Mouse (Mus musculus): ENCODE data around the gene Edil3. TPM values are rescaled to one million over a fixed set of nuclear protein-coding genes. Genes with fewer than 3 reads are reported as not detected.

Gene Edil3
- polyA plus RNA-seq, 1 experiment from 2014 or later: 2.7 TPM

DNA sequence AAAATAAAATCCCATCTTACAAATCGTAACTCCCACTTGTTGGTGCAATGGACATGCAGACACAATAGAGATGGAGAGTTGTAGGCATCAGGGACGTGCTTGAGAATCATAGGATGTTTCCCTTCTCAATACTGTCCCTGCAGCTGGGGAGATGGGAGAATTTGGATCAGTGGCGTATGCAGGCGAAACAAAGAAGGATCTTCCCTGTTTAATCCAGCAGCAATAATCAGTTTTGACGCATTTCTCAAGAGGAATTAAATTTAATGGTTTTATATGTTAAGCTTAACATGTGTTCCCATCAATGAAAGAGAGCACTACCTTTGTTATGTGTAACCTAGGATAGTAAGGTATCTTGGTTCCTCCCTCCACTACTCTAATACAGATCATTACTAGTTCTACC, 302.1 kb downstream of the Edil3 start:
- Histone ChIP-seq H3K4me3 (ENCODE audit: low read depth, low read length) (no peak overlapping the region), H3K4me1 (replicated peaks; ENCODE audit: control insufficient read depth, insufficient read depth, low read length) (no peaks in the 10 kb centered on the region), H3K9me3 (ENCODE audit: control insufficient read depth, low read length) (no peaks in the 10 kb centered on the region), H3K9ac (ENCODE audit: low read depth, low read length) (no peak overlapping the region), H3K27me3 (replicated peaks; ENCODE audit: control insufficient read depth, insufficient read depth, low read length) (no peaks in the 10 kb centered on the region), H3K4me2 (no peak overlapping the region), H3K36me3 (ENCODE audit: control insufficient read depth, insufficient read depth, low read length) (no peaks in the 10 kb centered on the region), H3K27ac (ENCODE audit: low read depth, low read length) (no peak overlapping the region)
- no peak for ATAC-seq (replicated peaks; ENCODE audit: low FRiP score)
- DNase-seq (ENCODE audit: low spot score): no peak
- 85% methylated on average over 5 of the region's 5 CpGs for WGBS

DNA sequence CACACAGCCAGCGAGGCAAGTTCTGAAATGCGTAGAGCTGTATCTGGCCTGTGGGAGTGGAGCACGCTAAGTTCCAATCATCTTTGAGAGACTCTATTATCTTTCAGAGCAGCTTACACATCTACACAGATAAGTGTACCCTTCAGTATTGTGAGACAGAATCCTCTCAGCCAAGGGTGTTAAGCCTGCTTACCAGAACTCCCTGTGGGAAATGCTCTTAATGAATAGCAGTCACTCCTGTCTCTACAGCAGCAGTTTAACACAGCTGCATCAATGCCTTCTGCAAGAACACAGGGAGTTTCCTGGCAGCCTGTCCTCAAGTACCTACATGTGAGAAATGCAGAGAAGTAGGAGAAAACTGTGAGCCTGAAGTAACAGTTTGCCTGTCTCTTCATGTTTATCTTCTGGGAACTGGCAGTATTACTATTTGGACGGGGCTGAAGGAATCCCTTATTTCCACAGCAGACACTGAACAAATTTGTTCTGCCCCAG, 324.8 kb downstream of the Edil3 start:
- H3K9me3 ChIP-seq (ENCODE audit: control insufficient read depth, low read length): no peaks in the 10 kb centered on the region
- WGBS: 45% methylated on average over 4 of the region's 4 CpGs
- no peaks in the 10 kb centered on the region for H3K4me1 ChIP-seq (replicated peaks; ENCODE audit: control insufficient read depth, insufficient read depth, low read length)
- DNase-seq (ENCODE audit: low spot score) (no peak), ATAC-seq (replicated peaks; ENCODE audit: low FRiP score) (no peak)
- H3K27me3 ChIP-seq (replicated peaks; ENCODE audit: control insufficient read depth, insufficient read depth, low read length): no peaks in the 10 kb centered on the region
- H3K4me3 ChIP-seq (ENCODE audit: low read depth, low read length): no peak overlapping the region
- H3K36me3 ChIP-seq (ENCODE audit: control insufficient read depth, insufficient read depth, low read length): no peaks in the 10 kb centered on the region
- H3K27ac ChIP-seq (ENCODE audit: low read depth, low read length): no peak overlapping the region
- no peak overlapping the region for H3K9ac ChIP-seq (ENCODE audit: low read depth, low read length)
- H3K4me2 ChIP-seq: no peak overlapping the region

DNA sequence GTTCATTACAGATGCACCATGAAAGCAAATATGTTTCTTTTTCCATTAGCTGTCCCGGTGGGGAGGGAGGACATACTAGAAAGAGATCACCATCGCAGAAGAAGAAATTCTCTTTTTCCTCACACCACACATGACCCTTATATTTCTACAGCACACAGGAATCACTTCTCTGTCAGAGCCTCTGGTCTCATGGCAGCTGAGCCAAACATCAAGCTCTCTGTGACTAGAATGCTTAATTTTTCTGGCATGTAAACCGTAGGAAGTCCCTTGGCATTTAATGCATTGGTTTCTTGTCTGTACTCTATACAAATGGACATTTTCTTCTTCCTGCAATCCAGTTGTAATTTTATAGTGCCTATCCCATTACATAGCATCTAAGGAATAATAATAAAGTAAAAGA, 330.6 kb downstream of the Edil3 start:
- Histone ChIP-seq H3K4me1 (replicated peaks; ENCODE audit: control insufficient read depth, insufficient read depth, low read length) (no peaks in the 10 kb centered on the region), H3K4me2 (no peak overlapping the region), H3K9me3 (ENCODE audit: control insufficient read depth, low read length) (no peaks in the 10 kb centered on the region), H3K4me3 (ENCODE audit: low read depth, low read length) (no peak overlapping the region), H3K9ac (ENCODE audit: low read depth, low read length) (no peak overlapping the region), H3K27ac (ENCODE audit: low read depth, low read length) (no peak overlapping the region), H3K36me3 (ENCODE audit: control insufficient read depth, insufficient read depth, low read length) (no peaks in the 10 kb centered on the region), H3K27me3 (replicated peaks; ENCODE audit: control insufficient read depth, insufficient read depth, low read length) (no peaks in the 10 kb centered on the region)
- 82% methylated on average over 3 of the region's 3 CpGs for WGBS
- ATAC-seq (replicated peaks; ENCODE audit: low FRiP score) (no peak), DNase-seq (ENCODE audit: low spot score) (no peak)

DNA sequence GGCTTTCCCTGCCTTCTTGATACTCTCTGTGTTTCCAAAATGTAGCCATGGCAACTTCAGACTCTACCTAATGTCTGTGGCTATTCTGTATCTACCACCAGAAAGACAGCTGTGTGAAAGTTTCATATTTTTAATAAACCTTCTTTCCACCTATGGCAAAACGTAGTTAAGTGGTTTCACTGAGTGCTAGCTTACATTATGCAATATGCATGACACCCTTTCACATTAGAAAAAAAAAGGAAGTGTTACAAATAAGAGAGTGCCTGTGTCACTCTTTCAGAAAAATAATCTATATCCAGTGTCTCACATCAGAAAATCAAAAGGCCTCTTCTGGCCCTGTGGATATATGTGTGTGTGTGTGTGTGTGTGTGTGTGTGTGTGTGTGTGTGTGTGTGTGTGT, 346.7 kb downstream of the Edil3 start:
- Histone ChIP-seq H3K4me2 (no peak overlapping the region), H3K9me3 (ENCODE audit: control insufficient read depth, low read length) (no peaks in the 10 kb centered on the region), H3K36me3 (ENCODE audit: control insufficient read depth, insufficient read depth, low read length) (no peaks in the 10 kb centered on the region), H3K9ac (ENCODE audit: low read depth, low read length) (no peak overlapping the region), H3K27me3 (replicated peaks; ENCODE audit: control insufficient read depth, insufficient read depth, low read length) (no peaks in the 10 kb centered on the region), H3K27ac (ENCODE audit: low read depth, low read length) (no peak overlapping the region), H3K4me3 (ENCODE audit: low read depth, low read length) (no peak overlapping the region), H3K4me1 (replicated peaks; ENCODE audit: control insufficient read depth, insufficient read depth, low read length) (no peaks in the 10 kb centered on the region)
- WGBS: 58% methylated on average over 1 of the region's 1 CpGs
- ATAC-seq (replicated peaks; ENCODE audit: low FRiP score): no peak
- no peak for DNase-seq (ENCODE audit: low spot score)

DNA sequence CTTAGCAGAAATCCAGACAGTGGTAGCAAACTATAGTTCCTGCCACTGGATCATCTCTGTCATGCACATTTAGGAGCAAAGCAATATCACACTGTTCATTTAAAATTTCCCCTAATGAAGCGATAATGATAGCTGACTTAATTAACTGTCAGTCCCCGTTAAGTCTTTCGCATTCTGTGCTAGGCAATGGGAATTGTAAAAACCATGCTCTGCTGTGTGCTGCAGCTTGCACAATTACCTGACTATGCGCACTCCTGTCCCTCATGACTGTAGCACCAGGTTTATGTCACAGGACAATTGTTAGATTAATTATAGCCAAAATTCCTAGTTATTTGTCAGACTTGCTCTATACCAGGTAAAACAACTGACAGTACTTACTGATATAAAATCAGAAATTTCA, 348.8 kb downstream of the Edil3 start:
- no peak overlapping the region for H3K9ac ChIP-seq (ENCODE audit: low read depth, low read length)
- no peaks in the 10 kb centered on the region for H3K36me3 ChIP-seq (ENCODE audit: control insufficient read depth, insufficient read depth, low read length)
- no peak overlapping the region for H3K4me3 ChIP-seq (ENCODE audit: low read depth, low read length)
- H3K27me3 ChIP-seq (replicated peaks; ENCODE audit: control insufficient read depth, insufficient read depth, low read length): no peaks in the 10 kb centered on the region
- no peaks in the 10 kb centered on the region for H3K4me1 ChIP-seq (replicated peaks; ENCODE audit: control insufficient read depth, insufficient read depth, low read length)
- ATAC-seq (replicated peaks; ENCODE audit: low FRiP score) (no peak), DNase-seq (ENCODE audit: low spot score) (no peak)
- H3K4me2 ChIP-seq: no peak overlapping the region
- WGBS: 94% methylated on average over 4 of the region's 4 CpGs
- H3K27ac ChIP-seq (ENCODE audit: low read depth, low read length): no peak overlapping the region
- H3K9me3 ChIP-seq (ENCODE audit: control insufficient read depth, low read length): no peaks in the 10 kb centered on the region

DNA sequence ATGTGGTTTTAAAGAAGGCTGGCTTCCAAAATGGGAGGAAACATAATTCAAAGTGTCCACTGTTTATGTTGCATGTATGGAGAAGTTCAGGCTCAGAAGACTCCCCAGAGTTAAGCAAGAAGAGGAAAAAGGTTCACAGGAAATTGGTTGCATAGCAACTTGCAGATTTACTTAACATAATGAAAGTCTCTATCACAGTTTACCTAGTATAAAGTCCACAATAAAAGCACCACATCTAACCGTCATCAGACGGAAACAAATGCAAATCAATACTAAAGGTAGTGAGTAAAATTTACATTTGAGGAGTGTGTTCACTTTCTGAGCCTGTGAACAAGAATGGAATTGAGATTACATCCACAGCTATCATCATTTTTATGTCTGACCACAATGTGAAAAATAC, 353.9 kb downstream of the Edil3 start:
- WGBS: 79% methylated on average over 2 of the region's 2 CpGs
- no peak for DNase-seq (ENCODE audit: low spot score)
- ATAC-seq (replicated peaks; ENCODE audit: low FRiP score): no peak
- no peaks in the 10 kb centered on the region for H3K36me3 ChIP-seq (ENCODE audit: control insufficient read depth, insufficient read depth, low read length)
- no peak overlapping the region for H3K4me3 ChIP-seq (ENCODE audit: low read depth, low read length)
- H3K9ac ChIP-seq (ENCODE audit: low read depth, low read length): no peak overlapping the region
- H3K4me1 ChIP-seq (replicated peaks; ENCODE audit: control insufficient read depth, insufficient read depth, low read length): no peaks in the 10 kb centered on the region
- no peaks in the 10 kb centered on the region for H3K9me3 ChIP-seq (ENCODE audit: control insufficient read depth, low read length)
- no peak overlapping the region for H3K27ac ChIP-seq (ENCODE audit: low read depth, low read length)
- H3K27me3 ChIP-seq (replicated peaks; ENCODE audit: control insufficient read depth, insufficient read depth, low read length): no peaks in the 10 kb centered on the region
- H3K4me2 ChIP-seq: no peak overlapping the region

DNA sequence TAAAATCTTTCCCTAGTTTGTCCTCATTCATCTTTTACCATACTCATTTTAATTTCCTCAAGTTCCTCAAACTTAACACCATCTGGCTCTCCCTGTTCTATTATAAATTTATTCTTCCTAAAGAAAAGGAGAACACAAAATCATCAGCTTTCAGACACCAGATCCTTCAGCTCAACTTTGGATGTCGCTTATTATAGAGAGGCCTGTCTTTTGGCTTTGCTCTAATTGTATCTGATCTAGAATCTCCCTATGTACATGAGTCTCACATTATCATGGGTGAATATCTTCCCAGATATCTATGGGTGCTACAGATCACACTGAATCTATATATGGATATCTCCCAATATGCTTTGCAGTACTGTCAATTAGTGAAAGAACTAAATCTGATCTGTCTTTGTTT, 367.8 kb downstream of the Edil3 start:
- ATAC-seq (replicated peaks; ENCODE audit: low FRiP score): no peak
- Histone ChIP-seq H3K36me3 (ENCODE audit: control insufficient read depth, insufficient read depth, low read length) (no peaks in the 10 kb centered on the region), H3K4me1 (replicated peaks; ENCODE audit: control insufficient read depth, insufficient read depth, low read length) (no peaks in the 10 kb centered on the region), H3K4me3 (ENCODE audit: low read depth, low read length) (no peak overlapping the region), H3K4me2 (no peak overlapping the region), H3K9me3 (ENCODE audit: control insufficient read depth, low read length) (no peaks in the 10 kb centered on the region), H3K27me3 (replicated peaks; ENCODE audit: control insufficient read depth, insufficient read depth, low read length) (no peaks in the 10 kb centered on the region), H3K27ac (ENCODE audit: low read depth, low read length) (no peak overlapping the region), H3K9ac (ENCODE audit: low read depth, low read length) (no peak overlapping the region)
- no peak for DNase-seq (ENCODE audit: low spot score)
- 88% methylated on average over 1 of the region's 1 CpGs for WGBS

DNA sequence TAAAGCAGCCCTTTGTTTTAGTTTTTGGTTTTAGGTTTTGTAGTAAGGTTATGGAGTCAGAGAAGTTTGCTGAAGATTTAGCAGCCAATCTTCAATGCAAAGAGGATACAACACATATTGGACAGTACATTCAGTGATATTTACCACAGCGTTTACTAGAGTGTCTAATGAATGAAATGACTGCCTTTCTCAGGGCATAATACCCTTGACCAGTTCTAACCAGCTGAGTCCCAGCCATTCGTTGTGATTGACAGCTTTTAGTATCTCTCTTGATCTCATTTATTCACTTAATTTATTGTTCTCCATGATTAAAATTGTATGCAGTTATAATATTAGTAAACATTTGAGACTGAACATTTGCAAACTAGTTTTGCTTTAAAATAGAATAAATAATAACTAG, 375.7 kb downstream of the Edil3 start:
- Histone ChIP-seq H3K27me3 (replicated peaks; ENCODE audit: control insufficient read depth, insufficient read depth, low read length) (no peaks in the 10 kb centered on the region), H3K4me3 (ENCODE audit: low read depth, low read length) (no peak overlapping the region), H3K27ac (ENCODE audit: low read depth, low read length) (no peak overlapping the region), H3K9ac (ENCODE audit: low read depth, low read length) (no peak overlapping the region), H3K4me2 (no peak overlapping the region), H3K36me3 (ENCODE audit: control insufficient read depth, insufficient read depth, low read length) (no peaks in the 10 kb centered on the region), H3K4me1 (replicated peaks; ENCODE audit: control insufficient read depth, insufficient read depth, low read length) (no peaks in the 10 kb centered on the region), H3K9me3 (ENCODE audit: control insufficient read depth, low read length) (no peaks in the 10 kb centered on the region)
- DNase-seq (ENCODE audit: low spot score) (no peak), ATAC-seq (replicated peaks; ENCODE audit: low FRiP score) (no peak)
- 64% methylated on average over 2 of the region's 2 CpGs for WGBS

DNA sequence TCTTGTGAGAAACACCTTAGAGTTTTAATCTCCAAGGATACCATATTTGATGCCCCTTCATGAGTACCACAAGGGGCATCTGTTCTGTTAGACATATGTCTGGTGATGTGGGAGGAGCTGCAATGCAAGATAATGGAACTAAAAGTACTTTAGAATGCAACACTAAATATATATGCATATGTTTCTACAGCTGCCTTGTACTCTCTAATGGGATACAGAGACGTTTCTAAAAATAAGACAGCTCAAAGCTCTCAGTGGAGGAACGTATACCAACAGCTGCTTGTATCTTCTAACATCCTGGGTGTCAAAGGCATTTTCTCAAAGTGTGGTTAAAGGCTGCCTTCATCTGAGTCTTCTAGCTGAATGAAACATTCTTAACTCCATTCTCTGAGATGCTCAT, 378.0 kb downstream of the Edil3 start:
- WGBS: 65% methylated on average over 2 of the region's 2 CpGs
- H3K9ac ChIP-seq (ENCODE audit: low read depth, low read length): no peak overlapping the region
- no peak for DNase-seq (ENCODE audit: low spot score)
- ATAC-seq (replicated peaks; ENCODE audit: low FRiP score): no peak
- H3K9me3 ChIP-seq (ENCODE audit: control insufficient read depth, low read length): no peaks in the 10 kb centered on the region
- no peak overlapping the region for H3K27ac ChIP-seq (ENCODE audit: low read depth, low read length)
- H3K4me2 ChIP-seq: no peak overlapping the region
- H3K36me3 ChIP-seq (ENCODE audit: control insufficient read depth, insufficient read depth, low read length): no peaks in the 10 kb centered on the region
- H3K4me3 ChIP-seq (ENCODE audit: low read depth, low read length): no peak overlapping the region
- no peaks in the 10 kb centered on the region for H3K4me1 ChIP-seq (replicated peaks; ENCODE audit: control insufficient read depth, insufficient read depth, low read length)
- no peaks in the 10 kb centered on the region for H3K27me3 ChIP-seq (replicated peaks; ENCODE audit: control insufficient read depth, insufficient read depth, low read length)

All from liver, embryonic 11.5 days (tissue).